Mouse (Mus musculus) MEL (cell line): ENCODE results near the gene Klhdc8a. TPM values are rescaled to one million over a fixed set of nuclear protein-coding genes. Genes with fewer than 3 reads are reported as not detected.

Source experiments
- DNase-seq: peaks from one replicate; pipeline ENCODE4 v3.0.0; 2011; ENCODE audit warnings: low read depth, low spot score
- H3K27ac ChIP-seq: 2 replicates; pipeline ENCODE4 v1.5.1; 2012; ENCODE audit warnings: low read depth, mild to moderate bottlenecking, control low read depth, low read length, moderate library complexity; ENCODE audit not compliant: control insufficient read depth
- H3K27me3 ChIP-seq, 2 experiments: fragments of 150-350 bp in 1 of 2; sonication (generic) in 1 of 2; 2 replicates each; pipeline ENCODE4 v1.6.1; 2012; ENCODE audit warnings: low read length in 2 of 2, mild to moderate bottlenecking in 2 of 2, improper control_type of control experiment in 1 of 2, moderate library complexity in 1 of 2; ENCODE audit not compliant: insufficient read depth in 2 of 2, control insufficient read depth in 1 of 2
- H3K36me3 ChIP-seq, 2 experiments: 2 replicates each; pipeline ENCODE4 v1.6.1; 2012 to 2014; ENCODE audit warnings: low read length in 2 of 2, improper control_type of control experiment in 1 of 2, inconsistent platforms in 1 of 2, mild to moderate bottlenecking in 1 of 2; ENCODE audit not compliant: insufficient read depth in 2 of 2, control insufficient read depth in 1 of 2
- H3K4me1 ChIP-seq, 2 experiments: fragments of 150-350 bp in 1 of 2; sonication (generic) in 1 of 2; 2 replicates each; pipeline ENCODE4 v1.6.1; 2012; ENCODE audit warnings: low read length in 2 of 2, improper control_type of control experiment in 1 of 2, mild to moderate bottlenecking in 1 of 2; ENCODE audit not compliant: insufficient read depth in 2 of 2, control insufficient read depth in 1 of 2
- H3K4me3 ChIP-seq, 2 experiments: fragments of 150-350 bp in 1 of 2; sonication (generic) in 1 of 2; 2 replicates each; pipeline ENCODE4 v1.5.1; 2012; ENCODE audit warnings: low read depth in 2 of 2, low read length in 2 of 2, mild to moderate bottlenecking in 2 of 2, moderate library complexity in 2 of 2, control low read depth in 1 of 2, improper control_type of control experiment in 1 of 2; ENCODE audit not compliant: control insufficient read depth in 1 of 2, insufficient read depth in 1 of 2
- H3K79me2 ChIP-seq: 2 replicates; pipeline ENCODE4 v1.6.1; 2012; ENCODE audit warnings: mild to moderate bottlenecking, low read length, moderate library complexity; ENCODE audit not compliant: control insufficient read depth, poor library complexity, insufficient read depth
- H3K9ac ChIP-seq: 2 replicates; pipeline ENCODE4 v1.6.1; 2012; ENCODE audit warnings: low read depth, mild to moderate bottlenecking, control low read depth, low read length, moderate library complexity; ENCODE audit not compliant: control insufficient read depth, poor library complexity, severe bottlenecking
- H3K9me3 ChIP-seq: fragments of 150-350 bp; sonication (generic); replicated peaks from 2 replicates; pipeline ENCODE4 v1.6.1; 2012; ENCODE audit warnings: mild to moderate bottlenecking, low read length, improper control_type of control experiment, moderate library complexity; ENCODE audit not compliant: insufficient read depth
- CHD1 ChIP-seq: IDR thresholded peaks from 2 replicates; pipeline ENCODE4 v1.6.1; 2012; ENCODE audit warnings: low read depth, mild to moderate bottlenecking, inconsistent platforms, low read length, improper control_type of control experiment
- CHD2 ChIP-seq: IDR thresholded peaks from 2 replicates; pipeline ENCODE4 v1.6.1; 2011; ENCODE audit warnings: low read length, improper control_type of control experiment
- ELF1 ChIP-seq: IDR thresholded peaks from 2 replicates; pipeline ENCODE4 v1.6.1; 2014; ENCODE audit warnings: low read depth, mild to moderate bottlenecking, inconsistent platforms, low read length, improper control_type of control experiment, moderate library complexity
- ETS1 ChIP-seq: IDR thresholded peaks from 2 replicates; pipeline ENCODE4 v1.6.1; 2012; ENCODE audit warnings: low read depth, mild to moderate bottlenecking, inconsistent platforms, low read length, improper control_type of control experiment, moderate library complexity
- GABPA ChIP-seq: IDR thresholded peaks from 2 replicates; pipeline ENCODE4 v1.6.1; 2012; ENCODE audit warnings: low read depth, mild to moderate bottlenecking, inconsistent platforms, low read length, improper control_type of control experiment, moderate library complexity
- HCFC1 ChIP-seq: IDR thresholded peaks from 2 replicates; pipeline ENCODE4 v1.6.1; 2012; ENCODE audit warnings: low read depth, mild to moderate bottlenecking, inconsistent platforms, low read length, improper control_type of control experiment, moderate library complexity
- MAFK ChIP-seq: IDR thresholded peaks from 2 replicates; pipeline ENCODE4 v1.6.1; 2011; ENCODE audit warnings: low read depth, mild to moderate bottlenecking, low read length, improper control_type of control experiment, borderline replicate concordance
- MAZ ChIP-seq: IDR thresholded peaks from 2 replicates; pipeline ENCODE4 v1.6.1; 2012; ENCODE audit warnings: low read depth, mild to moderate bottlenecking, inconsistent platforms, low read length, improper control_type of control experiment
- MEF2A ChIP-seq: IDR thresholded peaks from 2 replicates; pipeline ENCODE4 v1.6.1; 2014; ENCODE audit warnings: low read depth, mild to moderate bottlenecking, inconsistent platforms, low read length, improper control_type of control experiment; ENCODE audit not compliant: poor library complexity, insufficient replicate concordance, severe bottlenecking; ENCODE audit errors: extremely low read depth
- MYB ChIP-seq: IDR thresholded peaks from 2 replicates; pipeline ENCODE4 v1.6.1; 2011; ENCODE audit warnings: mild to moderate bottlenecking, low read depth, low read length, improper control_type of control experiment
- MYC ChIP-seq: IDR thresholded peaks from 2 replicates; pipeline ENCODE4 v1.6.1; 2011; ENCODE audit warnings: low read depth, mild to moderate bottlenecking, low read length, improper control_type of control experiment, moderate library complexity
- NELFE ChIP-seq: IDR thresholded peaks from 2 replicates; pipeline ENCODE4 v1.6.1; 2011; ENCODE audit warnings: low read depth, low read length, improper control_type of control experiment
- NRF1 ChIP-seq: IDR thresholded peaks from 2 replicates; pipeline ENCODE4 v1.6.1; 2014; ENCODE audit warnings: low read depth, mild to moderate bottlenecking, inconsistent platforms, low read length, improper control_type of control experiment, moderate library complexity; ENCODE audit not compliant: poor library complexity, insufficient read depth, severe bottlenecking
- POLR2A ChIP-seq, 2 experiments: IDR thresholded peaks; 2 replicates each; pipeline ENCODE4 v1.6.1; 2011 to 2012; ENCODE audit warnings: low read length in 2 of 2, mild to moderate bottlenecking in 2 of 2, control low read depth in 1 of 2, improper control_type of control experiment in 1 of 2, low read depth in 1 of 2, moderate library complexity in 1 of 2; ENCODE audit not compliant: control insufficient read depth in 1 of 2, insufficient read depth in 1 of 2, poor library complexity in 1 of 2
- POLR2AphosphoS5 ChIP-seq: IDR thresholded peaks from 2 replicates; pipeline ENCODE4 v1.6.1; 2012; ENCODE audit warnings: low read depth, borderline replicate concordance, mild to moderate bottlenecking, inconsistent platforms, low read length, moderate library complexity, mixed read lengths
- RCOR1 ChIP-seq: IDR thresholded peaks from 2 replicates; pipeline ENCODE4 v1.6.1; 2012; ENCODE audit warnings: low read depth, mild to moderate bottlenecking, inconsistent platforms, low read length, improper control_type of control experiment
- TAL1 ChIP-seq: IDR thresholded peaks from 2 replicates; pipeline ENCODE4 v1.6.1; 2012; ENCODE audit warnings: mild to moderate bottlenecking, inconsistent platforms, low read length, moderate library complexity, mixed read lengths
- TBP ChIP-seq: IDR thresholded peaks from 2 replicates; pipeline ENCODE4 v1.8.0; 2011; ENCODE audit warnings: low read depth, low read length, improper control_type of control experiment
- TCF12 ChIP-seq: IDR thresholded peaks from 2 replicates; pipeline ENCODE4 v1.6.1; 2014; ENCODE audit warnings: low read depth, mild to moderate bottlenecking, inconsistent platforms, low read length, improper control_type of control experiment, moderate library complexity
- UBTF ChIP-seq: IDR thresholded peaks from 2 replicates; pipeline ENCODE4 v1.6.1; 2012; ENCODE audit warnings: low read depth, mild to moderate bottlenecking, inconsistent platforms, low read length, improper control_type of control experiment, moderate library complexity, borderline replicate concordance; ENCODE audit not compliant: insufficient read depth
- USF1 ChIP-seq: IDR thresholded peaks from 2 replicates; pipeline ENCODE4 v1.6.1; 2014; ENCODE audit warnings: low read depth, mild to moderate bottlenecking, inconsistent platforms, low read length, improper control_type of control experiment, moderate library complexity
- ZC3H11A ChIP-seq: IDR thresholded peaks from 2 replicates; pipeline ENCODE4 v1.6.1; 2012; ENCODE audit warnings: low read depth, mild to moderate bottlenecking, inconsistent platforms, low read length, improper control_type of control experiment
- ZKSCAN1 ChIP-seq: IDR thresholded peaks from 2 replicates; pipeline ENCODE4 v1.6.1; 2012; ENCODE audit warnings: low read depth, mild to moderate bottlenecking, inconsistent platforms, low read length, improper control_type of control experiment, moderate library complexity
- ZMIZ1 ChIP-seq: IDR thresholded peaks from 2 replicates; pipeline ENCODE4 v1.6.1; 2012; ENCODE audit warnings: low read depth, mild to moderate bottlenecking, inconsistent platforms, low read length, improper control_type of control experiment, moderate library complexity
- ZNF384 ChIP-seq: IDR thresholded peaks from 2 replicates; pipeline ENCODE4 v1.6.1; 2012; ENCODE audit warnings: low read depth, mild to moderate bottlenecking, inconsistent platforms, low read length, improper control_type of control experiment
- polyA plus RNA-seq, 2 experiments: library from polyadenylated mRNA; stranded (reverse) in 1 of 2; unstranded in 1 of 2; fragments of >175 nt in 1 of 2; fragments of >200 nt in 1 of 2; gene quantifications; 2 replicates each; pipeline versions ENCODE4 v1.2.1 to v1.2.4; 2012; ENCODE audit warnings: low replicate concordance in 2 of 2, low read depth in 1 of 2; ENCODE audit not compliant: insufficient read length in 2 of 2, insufficient read depth in 1 of 2, missing spikeins in 1 of 2
- total RNA-seq: library from RNA; depleted of rRNA; stranded (reverse); fragments of 300-350 nt; gene quantifications from 2 replicates; pipeline ENCODE4 v1.2.3, GENCODE M21; 2012

Gene Klhdc8a
- total and polyA plus RNA-seq, 3 experiments = not detected

GRCm38 (mm10) chr1:132289965-132290364 is 8.5 kb upstream of the Klhdc8a start:
- Histone ChIP-seq H3K27me3 (0 out of 4 replicates have a peak, but pooled peaks cover 2% of the 10 kb centered on the region in 2 experiments), H3K4me3 (no peak overlapping the region)
- TF ChIP-seq POLR2A (IDR thresholded peaks at IDR 0.05; ENCODE audit: control insufficient read depth in 1 of 2, insufficient read depth in 1 of 2, low read depth in 1 of 2, low read length in 2 of 2, poor library complexity in 1 of 2) (no peak), MAFK (no peak), CHD1 (no peak), NRF1 (no peak), TCF12 (no peak), MYC (no peak), ZKSCAN1 (no peak), ZMIZ1 (no peak), GABPA (no peak), ETS1 (no peak), ZNF384 (no peak), ZC3H11A (no peak), RCOR1 (no peak), NELFE (no peak), CHD2 (no peak), TAL1 (no peak), POLR2AphosphoS5 (no peak)

DNA sequence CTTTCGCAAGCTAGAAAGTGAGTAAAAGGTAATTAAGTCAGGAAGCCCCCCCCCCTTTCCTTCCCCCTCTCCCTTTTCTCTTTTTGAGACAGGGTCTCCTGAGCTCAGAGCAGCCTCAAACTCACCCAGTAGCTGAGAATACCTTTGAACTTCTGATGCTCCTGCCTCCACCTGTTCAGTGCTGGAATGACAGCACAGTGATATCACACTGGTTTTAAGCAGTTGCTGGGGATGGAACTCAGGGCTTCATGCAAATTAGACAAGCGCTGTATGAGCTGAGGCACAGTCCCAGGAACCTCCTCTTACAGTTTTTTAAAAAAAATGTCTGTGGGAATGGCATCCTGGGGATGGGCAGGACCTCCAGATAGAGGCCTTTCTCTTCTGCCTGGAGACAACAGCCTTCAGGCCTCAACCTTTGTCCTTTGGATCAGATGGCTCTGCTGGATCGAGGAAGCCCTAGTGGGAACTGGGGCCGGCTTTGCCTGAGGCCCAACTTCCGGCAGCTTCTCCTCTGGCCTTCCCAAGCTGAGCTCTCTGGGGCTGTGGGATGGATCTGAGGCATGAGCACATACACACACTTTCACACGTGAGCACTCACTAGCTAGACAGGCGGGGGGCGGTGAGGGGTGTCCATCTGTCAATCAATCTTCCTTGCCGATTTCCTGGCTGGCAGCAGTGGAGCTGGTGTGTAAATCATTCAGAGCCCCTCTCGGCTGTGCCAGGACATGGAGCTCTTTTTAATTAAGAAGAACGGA is 7.3 kb upstream of the Klhdc8a start:
- TF ChIP-seq POLR2A (IDR thresholded peaks at IDR 0.05; ENCODE audit: control insufficient read depth in 1 of 2, insufficient read depth in 1 of 2, low read depth in 1 of 2, low read length in 2 of 2, poor library complexity in 1 of 2) (no peak), MYB (no peak), HCFC1 (no peak), CHD1 (no peak), GABPA (no peak), USF1 (no peak), UBTF (no peak), POLR2AphosphoS5 (no peak), ELF1 (no peak), TBP (no peak), MYC (no peak), MAZ (no peak), MEF2A (no peak), ZMIZ1 (no peak)
- H3K27me3 ChIP-seq = peaks cover 2 to 4% of the 10 kb centered on the region in 2 experiments; a peak in 3 of 4 replicates
- H3K9ac ChIP-seq = no peak overlapping the region
- no peak overlapping the region for H3K4me3 ChIP-seq
- H3K9me3 ChIP-seq = no peaks in the 10 kb centered on the region
- no peak overlapping the region for H3K27ac ChIP-seq
- no peaks in the 10 kb centered on the region for H3K36me3 ChIP-seq
- no peaks in the 10 kb centered on the region for H3K4me1 ChIP-seq
- DNase-seq = no peak
- no peaks in the 10 kb centered on the region for H3K79me2 ChIP-seq

More at GRCm38 (mm10) chr1:132289965-132290364, 8.5 kb upstream of the Klhdc8a start:
- H3K27ac ChIP-seq = no peak overlapping the region
- no peaks in the 10 kb centered on the region for H3K4me1 ChIP-seq
- DNase-seq = no peak
- no peaks in the 10 kb centered on the region for H3K9me3 ChIP-seq
- no peaks in the 10 kb centered on the region for H3K36me3 ChIP-seq
- no peak overlapping the region for H3K9ac ChIP-seq
- H3K79me2 ChIP-seq = no peaks in the 10 kb centered on the region
